Mouse (Mus musculus): Measurements from ENCODE around the gene Dscaml1.

DNA sequence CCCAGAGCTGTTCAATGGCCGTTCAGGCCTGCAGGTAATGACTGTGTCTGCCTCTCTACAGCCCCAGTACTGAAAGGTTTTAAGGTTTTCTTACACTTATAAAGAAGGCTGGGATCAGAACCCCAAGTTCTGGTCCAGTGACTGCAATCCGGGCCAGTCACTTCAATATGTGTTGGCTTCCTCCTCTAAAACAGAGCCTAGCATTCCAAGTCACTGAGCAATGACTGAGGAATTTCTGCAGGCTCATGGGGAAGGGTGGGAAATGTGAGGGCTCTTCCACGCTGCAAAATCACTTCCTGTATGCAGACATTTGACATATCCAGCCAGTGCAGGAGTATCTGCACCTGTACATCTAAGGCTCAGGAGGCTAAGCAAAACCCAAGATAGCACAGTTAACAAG, 233.8 kb downstream of the Dscaml1 start:
- TF ChIP-seq CTCF (IDR thresholded peaks at IDR 0.05; ENCODE audit: low read depth) (no peak), EP300 (IDR thresholded peaks at IDR 0.05; ENCODE audit: low read depth) (no peak)
